Mouse (Mus musculus) cerebellum, postnatal 4 days (tissue): Measurements from ENCODE around the gene Cyp1b1.

Source experiments
- DNase-seq, 2 experiments: peaks; one replicate each; pipeline ENCODE4 v3.0.0; 2022; ENCODE audit warnings: low spot score in 2 of 2, mixed read lengths in 1 of 2

Gene Cyp1b1

DNA sequence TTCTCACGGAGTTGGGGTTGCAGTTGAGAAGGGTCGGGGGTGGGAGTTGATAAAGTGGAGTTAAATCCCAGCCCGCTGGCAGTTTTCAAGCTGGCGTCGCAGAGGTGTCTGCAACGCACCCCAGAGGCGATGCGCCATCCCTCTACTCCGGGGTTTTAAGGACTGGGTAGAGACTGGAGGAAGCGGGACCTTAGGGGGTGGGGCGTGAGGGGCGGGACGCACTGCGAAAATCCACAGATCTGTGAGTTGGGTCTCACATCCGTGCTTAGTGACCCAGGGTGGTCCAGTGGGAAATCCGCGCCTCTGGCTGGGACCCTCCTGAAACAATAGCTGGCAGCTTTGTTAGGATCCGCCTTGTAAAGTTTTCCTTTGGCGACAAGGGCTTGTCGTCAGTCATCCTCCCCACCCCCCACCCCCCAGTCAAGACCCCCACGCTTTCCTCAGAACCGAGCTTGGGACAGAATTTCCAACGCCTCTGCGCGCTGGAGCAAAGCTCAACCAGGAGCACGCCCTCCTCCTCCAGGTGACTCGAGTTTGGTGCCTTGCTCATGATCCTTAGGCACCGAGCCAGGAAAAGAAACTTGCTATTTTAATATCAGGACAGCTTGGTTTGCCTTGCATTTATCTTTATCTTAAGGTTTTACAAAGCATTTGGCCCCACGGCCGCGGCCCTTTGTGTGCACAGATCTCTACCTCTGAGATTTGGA lies at the start of gene Cyp1b1:
Cyp1b1 (minus strand) TSS at position 131 of the 707 bp plus-strand sequence.
- peak in 1 of 2 experiments; percentile 9 for DNase-seq

GRCm38 (mm10) chr17:79761841-79762240 lies 47.0 kb upstream of the Cyp1b1 start:
- no peak for DNase-seq

GRCm38 (mm10) chr17:79753831-79754230 lies 39.0 kb upstream of the Cyp1b1 start:
- no peak for DNase-seq

DNA sequence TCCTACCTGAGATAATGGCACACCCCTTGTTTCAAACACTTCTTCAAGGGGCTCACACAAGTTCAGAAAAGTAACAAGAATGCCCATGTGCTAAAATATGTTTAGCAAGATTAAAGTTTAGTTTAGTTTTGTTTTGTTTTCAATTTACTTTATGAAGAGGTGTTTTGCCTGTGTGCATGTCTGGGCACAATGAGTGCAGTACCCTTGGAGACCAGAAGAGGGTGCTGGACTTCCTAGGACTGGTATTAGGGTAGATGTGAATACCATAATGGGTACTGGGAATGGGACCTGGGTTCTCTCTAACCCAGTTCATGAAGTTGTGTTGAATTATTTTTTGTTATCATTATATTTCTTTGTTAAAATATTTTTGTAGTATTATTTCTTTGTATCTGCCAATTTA lies 38.0 kb upstream of the Cyp1b1 start:
- no peak for DNase-seq

DNA sequence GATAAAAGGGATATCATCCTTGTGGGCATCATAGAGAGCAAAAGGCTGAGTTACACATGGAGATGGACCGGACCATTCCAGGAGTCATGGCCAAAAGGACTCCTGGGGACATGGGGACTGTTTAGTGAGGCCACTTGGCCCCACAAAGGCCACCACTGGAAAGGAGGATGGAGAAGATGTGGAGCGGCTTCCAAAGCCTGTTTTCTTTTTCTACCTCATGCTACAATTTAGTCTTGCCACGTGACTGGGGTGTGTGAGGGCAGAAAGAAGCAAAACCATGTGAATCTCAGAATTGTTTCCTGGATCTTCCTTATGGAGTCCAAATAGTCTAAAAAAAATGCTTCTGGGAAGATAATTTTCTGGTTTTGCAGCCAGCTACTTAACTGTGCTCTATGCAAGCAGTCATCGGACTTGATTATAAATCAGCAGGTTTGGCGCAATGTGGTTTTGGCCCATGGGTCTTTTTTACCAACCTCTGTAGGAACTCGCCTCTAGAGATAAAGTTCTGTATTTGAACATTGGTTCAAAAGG lies 36.9 kb upstream of the Cyp1b1 start:
- DNase-seq = no peak

- no peak for DNase-seq
Measured at GRCm38 (mm10) chr17:79749647-79750046, 34.8 kb upstream of the Cyp1b1 start.

DNA sequence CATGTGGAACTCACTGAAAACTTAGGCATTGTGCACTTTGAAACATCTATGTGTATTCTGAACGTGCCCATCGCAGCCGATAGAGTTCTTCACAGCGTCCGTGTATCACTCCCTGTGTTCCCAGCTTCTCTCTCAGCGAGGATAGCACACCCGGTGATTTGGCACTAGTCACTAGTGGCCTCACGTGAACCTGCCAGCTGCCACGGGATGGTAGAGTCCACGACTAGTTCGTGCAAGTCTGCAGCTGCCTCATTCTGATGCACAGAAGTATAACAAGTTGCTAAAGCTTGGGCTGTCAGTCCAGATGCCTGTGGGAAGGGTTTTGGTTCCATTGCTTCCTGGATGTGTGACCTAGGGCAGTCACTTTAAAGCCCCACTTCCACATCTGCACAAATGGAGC lies 32.1 kb upstream of the Cyp1b1 start:
- DNase-seq = no peak

DNA sequence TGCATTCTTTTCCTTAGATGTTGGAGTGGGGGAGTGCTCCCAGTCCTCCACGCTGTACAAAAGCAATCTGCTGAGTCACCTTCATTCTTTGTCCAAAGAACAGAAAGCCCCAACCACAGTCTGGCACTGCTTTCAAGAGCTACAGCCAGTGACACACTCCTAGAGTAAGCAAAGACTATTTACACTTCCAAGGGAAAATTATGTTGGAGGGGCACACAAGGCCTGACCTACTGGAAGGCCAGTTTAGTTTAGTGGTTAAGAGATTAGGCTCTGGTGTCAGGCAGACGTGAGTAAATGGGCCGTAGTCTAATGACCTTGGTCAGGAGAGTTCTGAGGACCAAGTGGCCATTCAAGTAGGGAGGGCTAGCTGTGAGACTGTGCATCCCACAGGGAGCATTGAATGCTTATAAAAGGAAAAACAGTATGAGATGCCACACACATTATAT lies 31.3 kb upstream of the Cyp1b1 start:
- DNase-seq = no peak

DNA sequence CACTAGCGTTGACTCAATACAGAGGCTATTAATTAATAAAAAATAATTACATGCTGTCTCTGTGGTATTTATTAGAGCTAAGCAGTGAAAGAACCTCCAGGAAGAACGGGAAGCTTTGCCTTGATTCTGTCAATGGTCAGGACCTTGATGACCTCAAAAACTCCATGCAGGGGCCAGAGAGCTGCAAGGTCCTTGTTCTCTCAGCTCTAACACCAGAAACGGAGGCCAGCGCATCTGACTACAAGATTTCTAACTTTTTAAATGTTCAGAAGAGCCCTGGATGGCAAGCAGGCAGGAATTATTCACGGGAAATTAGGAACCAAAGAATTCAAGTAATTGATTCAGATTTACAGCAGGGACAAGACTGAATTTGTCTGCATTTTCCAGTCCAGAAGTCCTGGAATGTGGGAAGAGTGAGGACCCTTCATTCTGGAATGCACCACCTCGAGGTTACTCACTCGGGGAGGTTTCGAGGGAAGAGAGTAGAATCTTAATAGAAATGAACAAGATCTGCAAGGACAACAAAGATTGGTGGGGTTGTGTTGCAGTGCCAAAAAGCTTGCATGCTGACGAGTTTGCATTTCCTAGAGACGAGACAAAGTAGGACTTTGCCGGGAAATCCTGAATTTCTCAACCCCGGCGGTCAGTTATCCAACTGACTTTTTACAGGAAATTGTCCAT lies 30.3 kb upstream of the Cyp1b1 start:
- DNase-seq = no peak

DNA sequence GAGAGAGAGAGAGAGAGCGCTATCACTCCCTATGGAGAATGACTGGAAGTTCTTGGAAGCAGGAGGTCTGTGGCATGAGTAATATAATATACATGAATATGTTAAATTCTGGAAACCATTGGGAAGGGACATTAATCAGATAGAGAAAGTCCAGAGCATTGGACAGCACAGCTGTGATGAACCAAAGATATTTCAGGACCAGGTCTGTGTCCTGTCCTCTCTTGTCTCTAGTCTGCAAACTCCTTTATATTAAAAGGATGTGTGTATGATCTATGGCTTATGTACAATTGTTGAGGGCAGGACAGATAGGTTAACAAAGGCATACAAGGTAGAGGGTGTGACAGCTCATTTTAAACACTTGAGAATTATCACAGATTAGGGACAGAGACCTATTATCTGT lies 28.6 kb upstream of the Cyp1b1 start:
- no peak for DNase-seq

GRCm38 (mm10) chr17:79742635-79743034 lies 27.8 kb upstream of the Cyp1b1 start:
- no peak for DNase-seq

DNA sequence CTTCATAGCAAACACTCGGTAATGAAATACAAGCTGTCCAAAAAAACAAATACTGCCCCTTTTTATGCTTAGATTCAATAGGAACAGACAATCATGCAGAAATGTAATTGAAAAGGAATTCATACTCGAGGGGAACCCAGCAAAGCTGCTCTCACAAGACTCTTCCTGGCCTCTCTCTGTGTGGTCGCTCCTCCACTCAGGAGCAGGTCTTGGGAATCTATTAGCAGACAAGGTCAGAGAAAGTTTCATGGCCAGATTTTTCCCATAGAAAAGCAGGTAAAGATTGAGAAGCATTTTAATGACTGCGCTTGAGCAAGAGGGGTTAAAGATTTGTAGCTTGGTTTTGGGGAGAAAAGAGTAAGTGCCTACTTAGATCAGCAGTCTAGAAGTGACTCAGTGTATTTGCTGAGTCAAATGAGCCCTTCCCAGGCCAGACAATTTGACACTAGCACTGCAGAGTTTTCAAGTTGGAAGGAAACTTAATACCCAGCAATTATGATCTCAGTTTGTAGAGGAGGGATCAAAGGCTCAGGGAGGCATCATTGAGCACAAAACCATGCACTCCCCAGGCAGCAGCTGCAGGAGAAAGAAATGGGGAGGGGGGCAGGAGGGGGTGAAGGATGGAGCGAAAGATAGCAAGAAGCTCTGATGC lies 24.1 kb upstream of the Cyp1b1 start:
- DNase-seq = no peak

DNA sequence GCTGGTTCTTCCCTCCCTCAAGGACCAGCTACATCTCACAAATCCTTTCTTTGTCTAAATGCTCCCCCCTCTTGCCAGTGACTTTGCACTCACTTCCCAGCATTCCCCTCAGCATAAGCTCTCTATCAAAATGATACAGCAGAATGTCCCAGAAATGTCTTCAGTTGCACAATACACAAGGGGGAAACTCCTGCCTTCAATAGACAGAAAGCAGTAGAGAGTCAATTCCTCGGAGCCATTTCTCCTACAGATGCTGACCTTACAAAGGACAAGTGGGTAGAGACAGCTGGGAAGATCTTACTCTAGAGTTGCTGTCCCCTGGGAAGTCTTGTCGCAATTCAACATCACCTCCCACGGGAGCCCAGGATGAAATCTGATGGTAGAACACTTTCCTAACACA lies 22.7 kb upstream of the Cyp1b1 start:
- no peak for DNase-seq

DNA sequence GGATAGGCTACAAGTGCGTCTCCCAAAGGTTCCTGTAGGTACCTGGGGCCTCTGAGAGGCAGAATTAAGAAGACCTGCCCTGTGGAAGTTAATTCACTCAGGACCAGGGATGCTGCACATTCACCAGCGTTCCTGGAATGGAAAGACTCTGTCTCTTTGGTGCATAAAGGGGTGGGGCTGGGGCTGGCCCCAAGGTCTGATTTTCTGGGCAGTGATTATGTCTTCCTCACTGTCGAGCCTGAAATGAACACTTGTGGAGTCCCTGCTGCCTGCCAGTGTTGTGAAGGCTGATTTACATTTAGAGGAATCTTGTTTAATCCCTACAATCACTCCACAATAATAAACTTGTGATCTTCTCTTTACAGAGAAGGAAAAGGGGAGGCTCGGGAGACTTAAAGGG lies 18.2 kb upstream of the Cyp1b1 start:
- DNase-seq = no peak

DNA sequence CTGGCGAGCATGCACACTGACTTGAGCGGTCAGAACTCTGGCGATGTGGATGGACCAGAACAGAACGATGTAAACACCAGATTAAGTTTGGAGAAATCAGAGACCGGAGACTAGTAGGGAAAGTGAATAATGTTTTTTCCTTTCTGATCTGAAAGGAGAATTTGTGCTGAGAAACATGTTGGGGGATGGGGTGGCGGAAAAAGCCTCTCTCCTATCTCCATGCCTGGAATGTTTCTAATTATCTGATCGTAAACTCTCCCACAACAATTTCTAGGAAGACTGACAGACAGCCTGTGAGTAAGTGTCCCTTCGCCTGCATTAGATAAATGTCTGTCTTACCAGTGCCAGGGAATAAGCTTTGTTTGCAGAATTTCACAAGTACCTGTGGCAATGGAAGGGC lies 16.1 kb upstream of the Cyp1b1 start:
- no peak for DNase-seq

GRCm38 (mm10) chr17:79728585-79729503 lies 14.0 kb upstream of the Cyp1b1 start:
- DNase-seq = no peak

DNA sequence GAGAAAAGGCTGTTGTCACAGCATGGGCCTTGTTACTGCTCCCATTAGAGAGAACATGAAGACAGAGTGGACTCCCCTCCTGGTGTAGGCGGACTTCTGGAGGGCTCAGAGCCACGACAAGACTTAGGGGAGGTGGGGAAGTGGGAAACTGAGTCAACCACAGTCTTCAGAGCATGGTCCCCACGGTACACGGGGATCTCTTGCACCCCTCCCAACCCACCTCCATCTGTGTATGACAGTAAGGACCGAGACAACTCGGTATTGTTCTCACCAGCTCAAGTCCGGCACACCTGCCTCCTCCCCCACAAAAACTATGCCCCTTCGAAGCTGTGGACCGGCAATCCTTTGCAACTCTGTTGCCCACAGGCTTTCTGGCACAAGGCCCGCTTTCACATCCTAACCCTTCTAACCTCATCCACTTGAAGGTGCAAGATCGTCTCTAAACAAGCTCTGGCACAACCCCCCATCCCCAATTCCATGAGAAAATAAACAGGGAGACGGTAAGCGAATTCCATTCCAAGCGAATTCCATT lies 13.3 kb upstream of the Cyp1b1 start:
- no peak for DNase-seq

DNA sequence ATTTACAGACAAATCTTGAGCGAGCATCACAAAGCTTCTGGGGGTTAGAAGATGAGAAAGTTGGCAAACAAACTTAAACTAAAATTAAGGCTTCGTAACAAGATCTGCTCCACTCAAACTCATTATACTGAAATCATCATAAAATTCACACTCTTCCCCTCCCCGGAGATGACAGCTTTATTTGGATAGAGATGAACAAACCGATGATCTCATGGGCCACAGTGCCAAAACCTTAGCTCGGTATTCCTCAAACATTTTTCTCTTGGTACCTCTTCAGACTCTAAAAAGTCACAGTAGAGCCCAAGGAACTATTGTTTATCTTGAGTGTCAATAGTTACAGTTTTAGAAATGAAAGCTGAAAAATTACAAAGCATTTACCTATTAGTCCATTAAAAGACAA lies 11.8 kb upstream of the Cyp1b1 start:
- DNase-seq = no peak

- no peak for DNase-seq
Measured at GRCm38 (mm10) chr17:79720681-79721080, 5.8 kb upstream of the Cyp1b1 start.

GRCm38 (mm10) chr17:79715649-79716143 lies 835 bp upstream of the Cyp1b1 start:
- DNase-seq = peak; percentile 78 to 88

GRCm38 (mm10) chr17:79714368-79714895 lies 429 bp downstream of the Cyp1b1 start:
- DNase-seq = no peak
